Comparison of ENCODE assay signal across 8 mouse cellular contexts in the genomic region with DNA sequence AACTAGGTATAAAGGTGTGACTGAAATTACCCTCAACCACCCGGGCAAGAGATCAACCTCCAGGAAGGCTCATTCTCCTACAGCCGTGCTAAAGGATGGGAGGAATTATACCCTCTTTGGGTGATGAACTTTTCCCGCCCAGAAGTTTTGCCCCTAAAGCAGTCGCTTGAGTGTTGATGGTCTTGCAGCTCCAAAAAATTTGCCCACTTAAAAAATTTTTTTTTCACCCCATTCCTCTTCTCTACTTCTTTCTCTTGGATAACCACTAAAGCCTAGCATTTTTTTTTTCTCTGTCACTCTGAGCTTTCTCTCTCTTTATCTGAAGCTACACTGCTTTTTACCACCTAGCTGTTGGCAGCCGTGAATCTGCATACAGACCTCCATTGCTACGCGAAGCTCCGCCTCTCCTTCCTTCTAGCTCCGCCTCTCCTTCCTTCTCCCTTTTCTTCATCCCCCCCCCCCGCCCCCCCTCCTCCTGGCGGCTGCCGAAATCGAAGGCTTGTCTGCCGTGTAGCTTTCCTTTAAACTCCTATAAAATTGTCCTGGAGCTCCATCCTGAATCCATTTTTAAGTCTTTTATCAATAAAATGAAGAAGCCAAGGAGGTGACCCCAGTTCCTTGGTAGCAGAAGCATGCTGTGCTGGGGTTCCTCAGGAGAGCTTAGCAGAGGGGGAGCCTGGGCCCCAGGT. TPM values are rescaled to one million over a fixed set of nuclear protein-coding genes. Genes with fewer than 3 reads are reported as not detected.
DNase-seq lines count a peak whose midpoint lies in the region; ATAC-seq lines count a peak whose summit lies in the region.

No protein-coding gene starts in this region.

- H3K4me3 ChIP-seq in kidney, embryonic 14.5 days (ENCODE audit: low read length), result peak overlapping the region; percentile 14
- H3K4me3 ChIP-seq in brown adipose tissue, adult 24 weeks (ENCODE audit: insufficient read depth, low read depth, low read length), result peak overlapping the region; percentile 45
- 0 out of 2 replicates have a peak overlapping the region, but pooled peaks have one; percentile 14 for H3K4me3 ChIP-seq in hindbrain, embryonic 12.5 days
- peak overlapping the region; percentile 28 for H3K4me3 ChIP-seq in stomach, embryonic 16.5 days (replicated peaks; ENCODE audit: low read length)

- peaks cover 7% of the 10 kb centered on the region for H3K4me1 ChIP-seq in kidney, embryonic 14.5 days (ENCODE audit: control insufficient read depth, insufficient read depth, low read length)
- peaks cover 10% of the 10 kb centered on the region for H3K4me1 ChIP-seq in brown adipose tissue, adult 24 weeks (ENCODE audit: control insufficient read depth, insufficient read depth, insufficient read length, low read length)
- peaks cover 16% of the 10 kb centered on the region for H3K4me1 ChIP-seq in hindbrain, embryonic 12.5 days
- H3K4me1 ChIP-seq in stomach, embryonic 16.5 days (ENCODE audit: control insufficient read depth, insufficient read depth, low read length), result peaks cover 20% of the 10 kb centered on the region

- no peak overlapping the region for H3K9ac ChIP-seq in kidney, embryonic 14.5 days (ENCODE audit: low read depth, low read length)
- H3K9ac ChIP-seq in hindbrain, embryonic 12.5 days, result no peak overlapping the region
- peak overlapping the region; percentile 48; the same call in 1 of the 2 replicates for H3K9ac ChIP-seq in stomach, embryonic 16.5 days (ENCODE audit: low read length)

- H3K27ac ChIP-seq in kidney, embryonic 14.5 days (ENCODE audit: low read depth, low read length), result no peak overlapping the region
- H3K27ac ChIP-seq in brown adipose tissue, adult 24 weeks (replicated peaks; ENCODE audit: low read depth, low read length), result no peak overlapping the region
- no peak overlapping the region for H3K27ac ChIP-seq in hindbrain, embryonic 12.5 days
- peak overlapping the region; percentile 58 for H3K27ac ChIP-seq in stomach, embryonic 16.5 days (ENCODE audit: low read length)

- DNase-seq in kidney, postnatal 10 days, result no peak
- no peak for DNase-seq in right cerebral cortex, postnatal 14 days

- H3K4me2 ChIP-seq in kidney, embryonic 14.5 days (replicated peaks; ENCODE audit: low read depth, low read length), result peak overlapping the region; percentile 40
- peak overlapping the region; percentile 43 for H3K4me2 ChIP-seq in hindbrain, embryonic 12.5 days (replicated peaks)
- H3K4me2 ChIP-seq in stomach, embryonic 16.5 days (ENCODE audit: low read depth, low read length), result peak overlapping the region; percentile 58

- H3K27me3 ChIP-seq in kidney, embryonic 14.5 days (ENCODE audit: control insufficient read depth, insufficient read depth, low read length), result no peaks in the 10 kb centered on the region
- no peaks in the 10 kb centered on the region for H3K27me3 ChIP-seq in hindbrain, embryonic 12.5 days
- no peaks in the 10 kb centered on the region for H3K27me3 ChIP-seq in stomach, embryonic 16.5 days (ENCODE audit: control insufficient read depth, insufficient read depth, low read length)

- ATAC-seq in kidney, embryonic 14.5 days (ENCODE audit: low FRiP score, low TSS enrichment), result no peak
- ATAC-seq in hindbrain, embryonic 12.5 days (ENCODE audit: low FRiP score), result no peak
- ATAC-seq in megakaryocyte, adult 5-6 weeks (ENCODE audit: poor library complexity, severe bottlenecking), result peak; percentile 47
- ATAC-seq in stomach, embryonic 16.5 days (ENCODE audit: insufficient read depth, low FRiP score), result no peak
- no peak for ATAC-seq in erythroid progenitor cell, adult 5-6 weeks (replicated peaks; ENCODE audit: low FRiP score, poor library complexity, severe bottlenecking)

- H3K36me3 ChIP-seq in kidney, embryonic 14.5 days (ENCODE audit: control insufficient read depth, insufficient read depth, low read length), result no peaks in the 10 kb centered on the region
- no peaks in the 10 kb centered on the region for H3K36me3 ChIP-seq in hindbrain, embryonic 12.5 days
- no peaks in the 10 kb centered on the region for H3K36me3 ChIP-seq in stomach, embryonic 16.5 days (ENCODE audit: control insufficient read depth, insufficient read depth, low read length)

- 12% methylated on average over 14 of the region's 14 CpGs for WGBS in kidney, embryonic 14.5 days
- 27% methylated on average over 14 of the region's 14 CpGs for WGBS in hindbrain, embryonic 12.5 days
- 13% methylated on average over 14 of the region's 14 CpGs for WGBS in stomach, embryonic 16.5 days

- H3K9me3 ChIP-seq in kidney, embryonic 14.5 days (ENCODE audit: control insufficient read depth, low read length), result no peaks in the 10 kb centered on the region
- H3K9me3 ChIP-seq in hindbrain, embryonic 12.5 days (replicated peaks), result no peaks in the 10 kb centered on the region
- H3K9me3 ChIP-seq in stomach, embryonic 16.5 days (replicated peaks; ENCODE audit: control insufficient read depth, low read length), result peaks cover 2% of the 10 kb centered on the region; the same call in 1 of the 2 replicates

RNA-seq across cellular contexts. Expression of a gene that starts 12.3 kb away (rescaled TPM):
- polyA plus RNA-seq in kidney, embryonic 14.5 days (2014; fragmentation: Nextera tagmentation; extraction: Ambion mirVana), result 0.38 and 0.60 TPM in 2 replicates
- polyA plus RNA-seq in brown adipose tissue, adult 24 weeks (2012; ENCODE audit: insufficient read depth, insufficient read length, missing spikeins), result 0.91 TPM in 1 of 2 replicates, not detected in the other
- polyA plus RNA-seq in hindbrain, embryonic 12.5 days (2016; fragmentation: Nextera tagmentation; extraction: Ambion mirVana), result 0.44 and 1.1 TPM in 2 replicates
- total RNA-seq in megakaryocyte, adult 5-6 weeks (2015), result 94.0 and 94.4 TPM in 2 replicates
- 44.4 and 60.0 TPM in 2 replicates for total RNA-seq in megakaryocyte, adult 5-6 weeks (2017)
- polyA plus RNA-seq in stomach, embryonic 16.5 days (2015; fragmentation: Nextera tagmentation; extraction: Ambion mirVana), result 14.8 and 19.1 TPM in 2 replicates
- total RNA-seq in erythroid progenitor cell, adult 5-6 weeks (2015; ENCODE audit: low replicate concordance), result 9.2 and 13.7 TPM in 2 replicates
- 2.3 and 4.4 TPM in 2 replicates for total RNA-seq in erythroid progenitor cell, adult 5-6 weeks (2017; ENCODE audit: low replicate concordance)
